Mouse (Mus musculus) forebrain, embryonic 14.5 days (tissue): ENCODE data around the gene Mapk1. TPM values are rescaled to one million over a fixed set of nuclear protein-coding genes. Genes with fewer than 3 reads are reported as not detected.

Source experiments
- ATAC-seq: fragments of 200-750 bp; cut with Nextera tagmentation; 2 replicates; pipeline ENCODE4 v1.8.0; 2017; ENCODE audit warnings: mild to moderate bottlenecking, moderate library complexity
- DNase-seq: peaks from one replicate; pipeline ENCODE4 v3.0.0-alpha.2; 2015; ENCODE audit warnings: low spot score
- H3K27ac ChIP-seq: fragments of 300-500 bp; sonication (generic); 2 replicates; pipeline ENCODE4 v1.5.1; 2014; ENCODE audit warnings: low read depth, mild to moderate bottlenecking, control low read depth, low read length, moderate library complexity
- H3K27me3 ChIP-seq: fragments of 300-500 bp; sonication (generic); replicated peaks from 2 replicates; pipeline ENCODE4 v1.6.1; 2014; ENCODE audit warnings: low read length, control low read depth, mixed read lengths; ENCODE audit not compliant: control insufficient read depth, insufficient read depth
- H3K36me3 ChIP-seq: fragments of 300-500 bp; sonication (generic); 2 replicates; pipeline ENCODE4 v1.6.1; 2014; ENCODE audit warnings: low read length, control low read depth; ENCODE audit not compliant: control insufficient read depth, insufficient read depth
- H3K4me1 ChIP-seq: fragments of 300-500 bp; sonication (generic); 2 replicates; pipeline ENCODE4 v1.6.1; 2014; ENCODE audit warnings: antibody characterized with exemption, low read length, control low read depth; ENCODE audit not compliant: control insufficient read depth, insufficient read depth
- H3K4me2 ChIP-seq: fragments of 300-500 bp; sonication (generic); 2 replicates; pipeline ENCODE4 v1.6.1; 2014; ENCODE audit warnings: mild to moderate bottlenecking, control low read depth, low read length
- H3K4me3 ChIP-seq: fragments of 300-500 bp; sonication (generic); 2 replicates; pipeline ENCODE4 v1.5.1; 2014; ENCODE audit warnings: low read depth, low read length, control low read depth
- H3K9ac ChIP-seq: fragments of 300-500 bp; sonication (generic); 2 replicates; pipeline ENCODE4 v1.6.1; 2014; ENCODE audit warnings: mild to moderate bottlenecking, low read length, control low read depth, moderate library complexity
- H3K9me3 ChIP-seq: fragments of 300-500 bp; sonication (generic); replicated peaks from 2 replicates; pipeline ENCODE4 v1.6.1; 2016; ENCODE audit warnings: low read length, control low read depth, mixed read lengths; ENCODE audit not compliant: control insufficient read depth
- WGBS: fragments of 180-500 bp; shearing (Covaris S2); extraction: QIAGEN DNeasy Blood & Tissue Kit; methylation state at CpG from one replicate; pipeline ENCODE4 v1.1.7; 2014; 5-methylcytosine and 5-hydroxymethylcytosine counted together
- polyA plus RNA-seq: library from polyadenylated mRNA; unstranded; fragments of >200 nt; fragmentation: Nextera tagmentation; extraction: Ambion mirVana; gene quantifications from 2 replicates; pipeline ENCODE4 v1.2.1, GENCODE M21; 2014

The Mapk1 gene
- polyA plus RNA-seq, 1 experiment from 2014 or later, result 217 TPM

DNA sequence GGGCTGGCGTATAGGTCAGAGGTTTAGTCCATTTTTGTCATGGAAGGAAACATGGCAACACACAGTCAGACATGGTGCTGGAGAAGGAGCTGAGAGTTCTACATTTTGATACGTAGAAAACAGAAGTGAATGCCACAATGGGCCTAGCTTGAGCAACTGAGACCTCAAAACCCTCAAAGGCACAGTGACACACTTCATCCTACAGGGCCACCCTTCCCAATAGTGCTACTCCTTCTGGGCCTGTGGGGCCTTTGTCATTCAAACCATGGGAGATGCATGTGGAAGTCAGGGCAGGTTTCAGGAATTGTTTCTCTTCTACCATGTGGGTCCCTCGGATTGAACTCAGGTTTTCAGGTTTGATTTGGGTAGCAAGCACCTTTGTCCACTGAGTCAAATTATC is 17.9 kb downstream of the Mapk1 start:
- Histone ChIP-seq H3K4me1 (no peaks in the 10 kb centered on the region), H3K36me3 (no peaks in the 10 kb centered on the region), H3K4me2 (no peak overlapping the region), H3K9ac (no peak overlapping the region), H3K27me3 (no peaks in the 10 kb centered on the region), H3K4me3 (no peak overlapping the region), H3K27ac (no peak overlapping the region), H3K9me3 (no peaks in the 10 kb centered on the region)
- no peak for DNase-seq
- ATAC-seq, result no peak
- WGBS, result 95% methylated on average over 3 of the region's 3 CpGs

GRCm38 (mm10) chr16:17007070-17007469 is 23.9 kb downstream of the Mapk1 start:
- Histone ChIP-seq H3K9ac (no peak overlapping the region), H3K27ac (no peak overlapping the region), H3K27me3 (no peaks in the 10 kb centered on the region), H3K9me3 (no peaks in the 10 kb centered on the region), H3K4me1 (no peaks in the 10 kb centered on the region), H3K36me3 (0 out of 2 replicates have a peak, but pooled peaks cover 2% of the 10 kb centered on the region), H3K4me3 (no peak overlapping the region), H3K4me2 (no peak overlapping the region)
- no peak for ATAC-seq
- DNase-seq, result no peak
- 79% methylated on average over 1 of the region's 1 CpGs for WGBS

GRCm38 (mm10) chr16:17010036-17010435 is 26.9 kb downstream of the Mapk1 start:
- H3K9me3 ChIP-seq, result no peaks in the 10 kb centered on the region
- H3K36me3 ChIP-seq, result 0 out of 2 replicates have a peak, but pooled peaks cover 2% of the 10 kb centered on the region
- H3K4me3 ChIP-seq, result no peak overlapping the region
- DNase-seq (no peak), ATAC-seq (no peak)
- H3K27ac ChIP-seq, result no peak overlapping the region
- no peaks in the 10 kb centered on the region for H3K27me3 ChIP-seq
- no peaks in the 10 kb centered on the region for H3K4me1 ChIP-seq
- H3K9ac ChIP-seq, result no peak overlapping the region
- WGBS, result 95% methylated on average over 7 of the region's 7 CpGs
- H3K4me2 ChIP-seq, result no peak overlapping the region

GRCm38 (mm10) chr16:17012583-17012982 is 29.4 kb downstream of the Mapk1 start:
- Histone ChIP-seq H3K4me1 (no peaks in the 10 kb centered on the region), H3K4me2 (no peak overlapping the region), H3K9me3 (no peaks in the 10 kb centered on the region), H3K4me3 (no peak overlapping the region), H3K27me3 (no peaks in the 10 kb centered on the region), H3K9ac (no peak overlapping the region), H3K36me3 (peaks cover 9% of the 10 kb centered on the region; the same call in 1 of the 2 replicates), H3K27ac (no peak overlapping the region)
- no peak for DNase-seq
- 82% methylated on average over 1 of the region's 1 CpGs for WGBS
- no peak for ATAC-seq

DNA sequence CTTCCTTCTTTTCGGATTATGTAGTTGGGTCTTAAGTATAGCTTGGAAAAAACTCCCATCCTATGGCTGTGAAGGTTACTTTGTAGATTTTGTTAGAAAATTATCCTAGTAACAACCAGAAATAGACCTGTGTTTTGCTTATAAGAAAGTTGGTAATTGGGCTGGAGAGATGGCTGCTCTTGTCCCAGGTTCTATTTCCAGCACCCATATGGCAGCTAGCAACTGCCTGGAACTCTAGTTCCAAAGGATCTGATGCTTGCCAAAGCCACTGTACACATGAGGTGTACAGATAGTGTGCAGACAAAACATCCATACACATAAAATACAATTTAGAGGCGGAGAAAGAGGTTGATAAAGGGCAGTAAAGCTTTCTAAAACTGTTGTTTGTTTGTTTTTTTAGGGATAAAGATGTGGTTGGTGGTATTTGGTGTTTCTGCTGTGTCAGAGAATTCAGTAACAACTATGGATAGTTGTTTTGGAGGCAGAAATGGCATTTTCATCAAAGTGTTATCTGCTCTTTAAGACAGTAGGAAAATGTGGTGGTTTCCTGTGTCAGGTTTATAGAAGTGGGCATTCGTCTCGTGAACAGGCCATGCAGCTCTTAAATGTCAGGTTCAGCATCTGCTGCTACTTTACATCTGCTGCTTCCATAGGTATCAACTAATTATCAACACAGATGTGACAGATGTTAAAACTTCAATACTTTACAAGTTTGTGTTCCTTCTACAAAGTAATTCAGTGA is 32.1 kb downstream of the Mapk1 start:
- Histone ChIP-seq H3K4me2 (no peak overlapping the region), H3K4me3 (no peak overlapping the region), H3K9me3 (no peaks in the 10 kb centered on the region), H3K36me3 (peaks cover 25% of the 10 kb centered on the region), H3K27ac (no peak overlapping the region), H3K4me1 (no peaks in the 10 kb centered on the region), H3K27me3 (no peaks in the 10 kb centered on the region), H3K9ac (no peak overlapping the region)
- 90% methylated on average over 4 of the region's 4 CpGs for WGBS
- ATAC-seq (no peak), DNase-seq (no peak)

GRCm38 (mm10) chr16:17015853-17016230 is 32.7 kb downstream of the Mapk1 start:
- 95% methylated on average over 3 of the region's 3 CpGs for WGBS
- H3K27ac ChIP-seq, result no peak overlapping the region
- H3K4me3 ChIP-seq, result no peak overlapping the region
- no peaks in the 10 kb centered on the region for H3K27me3 ChIP-seq
- H3K9ac ChIP-seq, result no peak overlapping the region
- ATAC-seq, result no peak
- no peaks in the 10 kb centered on the region for H3K9me3 ChIP-seq
- no peak for DNase-seq
- H3K36me3 ChIP-seq, result peaks cover 28% of the 10 kb centered on the region
- H3K4me2 ChIP-seq, result no peak overlapping the region
- no peaks in the 10 kb centered on the region for H3K4me1 ChIP-seq

DNA sequence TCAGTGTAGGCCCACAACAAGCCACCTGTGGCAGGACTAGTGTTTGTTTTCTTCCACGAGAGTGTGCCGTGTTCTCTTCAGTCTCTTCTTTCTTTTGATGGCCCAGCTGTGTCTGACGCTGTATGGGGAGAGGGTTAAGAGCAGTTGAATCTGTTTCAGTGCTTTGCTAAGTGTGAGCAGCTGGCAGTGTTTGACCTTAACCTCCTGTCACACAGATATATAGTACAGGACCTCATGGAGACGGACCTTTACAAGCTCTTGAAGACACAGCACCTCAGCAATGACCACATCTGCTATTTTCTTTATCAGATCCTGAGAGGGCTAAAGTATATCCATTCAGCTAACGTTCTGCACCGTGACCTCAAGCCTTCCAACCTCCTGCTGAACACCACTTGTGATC is 34.9 kb downstream of the Mapk1 start:
- ATAC-seq (no peak), DNase-seq (no peak)
- no peaks in the 10 kb centered on the region for H3K9me3 ChIP-seq
- H3K27ac ChIP-seq, result no peak overlapping the region
- no peak overlapping the region for H3K4me3 ChIP-seq
- peaks cover 47% of the 10 kb centered on the region for H3K36me3 ChIP-seq
- no peak overlapping the region for H3K4me2 ChIP-seq
- WGBS, result 89% methylated on average over 6 of the region's 6 CpGs
- H3K4me1 ChIP-seq, result no peaks in the 10 kb centered on the region
- H3K9ac ChIP-seq, result no peak overlapping the region
- no peaks in the 10 kb centered on the region for H3K27me3 ChIP-seq

GRCm38 (mm10) chr16:17024469-17025148 is 41.4 kb downstream of the Mapk1 start:
- Histone ChIP-seq H3K4me1 (no peaks in the 10 kb centered on the region), H3K27ac (no peak overlapping the region), H3K4me3 (no peak overlapping the region), H3K4me2 (no peak overlapping the region), H3K27me3 (no peaks in the 10 kb centered on the region), H3K36me3 (peaks cover 66% of the 10 kb centered on the region), H3K9me3 (no peaks in the 10 kb centered on the region), H3K9ac (no peak overlapping the region)
- ATAC-seq, result no peak
- no peak for DNase-seq
- whole genome bisulfite sequencing, result 90% methylated on average over 3 of the region's 3 CpGs
